Mouse (Mus musculus) right cerebral cortex, adult 18-20 months (tissue): ENCODE results near the gene Fermt1.

Experiments
- DNase-seq: peaks from one replicate; pipeline ENCODE4 v3.0.0; 2022; ENCODE audit warnings: mixed read lengths

The Fermt1 gene

GRCm38 (mm10) chr2:132945326-132946207 is at the start of gene Fermt1:
Gene Fermt1 (minus strand): TSS chr2:132945906.
- no peak for DNase-seq

GRCm38 (mm10) chr2:132992659-132993531 is 47.2 kb upstream of the Fermt1 start:
- no peak for DNase-seq

GRCm38 (mm10) chr2:132989778-132990564 is 44.3 kb upstream of the Fermt1 start:
- no peak for DNase-seq

GRCm38 (mm10) chr2:132973346-132973745 is 27.6 kb upstream of the Fermt1 start:
- DNase-seq, result no peak

- DNase-seq, result peak; percentile 8
These were observed 25.1 kb upstream of the Fermt1 start for GRCm38 (mm10) chr2:132970772-132971173.

DNA sequence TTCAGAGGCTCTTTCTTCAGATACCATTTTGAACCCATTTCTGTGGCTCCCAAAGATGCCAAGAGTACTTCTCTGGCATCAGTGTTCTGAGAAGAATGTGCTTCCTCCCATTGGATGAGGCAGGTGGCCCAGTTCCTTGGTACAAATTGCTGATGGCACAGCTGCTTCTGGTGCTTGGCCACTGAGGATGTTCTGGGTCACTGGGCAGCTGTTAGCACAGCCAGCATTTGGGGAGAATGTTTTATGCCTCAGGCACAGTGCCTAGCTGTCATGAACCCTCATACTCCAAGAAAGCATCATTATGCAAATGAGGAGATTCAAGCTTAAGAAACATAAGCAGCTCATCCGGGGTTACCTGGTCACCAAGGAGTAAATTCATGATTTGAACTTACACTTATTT is 12.1 kb upstream of the Fermt1 start:
- DNase-seq, result no peak

DNA sequence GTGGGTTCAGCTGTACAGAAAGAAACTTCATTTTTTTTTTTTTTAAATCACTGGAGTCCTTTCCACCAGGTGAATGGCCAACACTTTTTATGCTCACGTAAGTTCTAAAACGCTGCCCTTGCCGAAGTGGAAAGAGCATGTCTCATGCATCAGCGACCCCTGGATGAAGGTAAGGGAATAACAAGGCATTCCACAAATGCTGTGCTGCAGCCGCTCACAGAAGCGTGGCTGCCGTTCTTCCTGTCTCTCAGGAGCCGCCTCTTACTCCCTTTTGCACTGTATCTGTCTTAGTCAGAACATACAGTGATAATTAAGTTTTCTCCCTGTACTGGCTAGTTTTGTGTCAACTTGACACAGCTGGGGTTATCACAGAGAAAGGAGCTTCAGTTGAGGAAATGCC is 6.5 kb upstream of the Fermt1 start:
- peak; percentile 32 for DNase-seq

GRCm38 (mm10) chr2:132948174-132948573 is 2.5 kb upstream of the Fermt1 start:
- no peak for DNase-seq

- DNase-seq, result no peak
These were observed 1.3 kb upstream of the Fermt1 start for GRCm38 (mm10) chr2:132946976-132947375.

DNA sequence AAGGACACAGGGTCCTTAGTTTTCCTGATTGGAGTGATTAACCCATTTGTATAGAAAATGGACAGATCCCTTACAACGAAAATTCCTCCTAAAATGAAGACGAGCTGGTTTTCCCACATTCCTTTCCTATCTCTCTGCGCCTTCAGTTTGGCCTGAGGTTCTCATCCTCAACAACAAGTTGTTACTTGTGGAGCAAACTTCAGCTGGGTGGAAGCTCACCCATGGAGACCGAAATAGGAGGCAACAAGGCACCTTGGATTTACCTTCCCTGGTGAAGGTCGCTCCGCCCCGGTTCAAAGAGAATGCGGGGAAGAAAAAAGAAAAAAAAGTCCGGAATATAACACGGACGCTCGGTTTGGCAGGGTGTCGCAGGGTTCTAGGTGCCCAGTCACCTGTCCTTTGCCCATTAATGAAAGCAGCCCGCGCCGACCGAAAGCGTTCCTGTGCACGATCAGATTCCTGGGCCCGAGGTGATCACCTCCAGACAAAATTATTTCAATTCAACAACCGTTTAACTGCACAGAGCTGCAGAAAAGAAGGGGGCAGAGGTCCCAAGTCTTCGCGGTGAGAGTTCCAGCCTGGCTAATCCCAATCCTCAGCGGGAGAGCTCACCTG is 888 bp downstream of the Fermt1 start:
- DNase-seq, result no peak

GRCm38 (mm10) chr2:132943997-132944396 is 1.7 kb downstream of the Fermt1 start:
- DNase-seq, result no peak

GRCm38 (mm10) chr2:132943596-132943995 is 2.1 kb downstream of the Fermt1 start:
- no peak for DNase-seq

- no peak for DNase-seq
These were observed 6.7 kb downstream of the Fermt1 start for GRCm38 (mm10) chr2:132939056-132939455.

DNA sequence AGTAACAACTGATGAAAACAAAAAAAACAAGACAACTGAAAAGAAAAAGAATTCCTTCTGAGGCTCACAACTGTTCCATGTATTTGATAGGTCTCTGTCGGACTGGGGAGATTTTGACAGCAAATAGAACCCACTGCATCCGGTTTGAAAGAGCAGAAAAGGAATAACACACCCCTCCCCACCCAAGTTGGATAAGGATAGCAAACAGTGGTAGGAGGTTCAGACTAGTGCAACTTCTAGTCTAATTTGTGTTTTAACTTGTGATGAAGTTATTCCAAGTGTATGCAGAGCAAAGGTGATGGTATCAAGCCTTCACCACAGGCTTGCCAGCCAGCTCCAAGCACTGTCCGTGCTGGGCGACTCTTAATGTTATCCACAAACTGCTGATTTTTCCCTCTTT is 9.5 kb downstream of the Fermt1 start:
- DNase-seq, result no peak

DNA sequence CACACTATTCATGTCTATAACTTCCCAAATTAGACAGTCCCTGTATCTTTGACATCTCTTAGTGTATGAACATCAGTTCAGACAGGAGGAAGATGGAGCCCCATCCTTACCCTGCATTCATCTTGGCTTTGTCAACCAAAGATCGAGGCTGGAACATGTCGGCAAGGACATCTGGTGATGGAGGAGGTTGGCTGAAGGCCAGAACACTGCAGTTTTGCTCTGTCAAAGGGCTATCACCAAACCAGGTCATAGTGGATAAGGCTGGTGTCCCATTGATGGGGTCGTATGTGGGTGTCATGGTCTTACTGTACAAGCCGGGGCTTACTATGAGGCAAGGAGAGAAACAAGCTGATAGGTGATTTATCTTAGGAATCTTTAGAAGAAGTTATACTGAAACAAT is 11.0 kb downstream of the Fermt1 start:
- no peak for DNase-seq

GRCm38 (mm10) chr2:132934142-132934541 is 11.6 kb downstream of the Fermt1 start:
- DNase-seq, result no peak

GRCm38 (mm10) chr2:132928999-132929398 is 16.7 kb downstream of the Fermt1 start:
- no peak for DNase-seq

DNA sequence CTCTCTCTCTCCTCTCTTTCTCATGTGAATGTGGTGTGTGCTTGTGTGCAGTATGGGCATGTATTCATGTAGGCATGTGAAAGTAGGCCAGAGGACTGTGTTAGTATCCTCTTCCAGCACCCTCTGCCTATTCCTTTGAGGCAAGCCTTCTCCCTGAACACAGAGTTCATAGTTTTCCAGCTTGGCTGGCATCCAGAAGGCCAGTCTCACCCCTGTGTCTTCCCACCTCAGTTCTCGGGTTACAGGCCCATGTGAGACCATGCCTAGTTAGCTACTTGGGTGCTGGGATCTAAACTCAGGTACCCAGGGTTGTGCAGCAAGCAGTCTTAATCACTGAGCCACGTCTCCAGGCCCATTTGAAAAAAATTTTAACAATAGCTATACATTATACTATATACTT is 17.8 kb downstream of the Fermt1 start:
- DNase-seq, result no peak

- no peak for DNase-seq
These were observed 18.4 kb downstream of the Fermt1 start for GRCm38 (mm10) chr2:132927298-132927697.

- no peak for DNase-seq
These were observed 22.2 kb downstream of the Fermt1 start for GRCm38 (mm10) chr2:132923290-132924085.

- DNase-seq, result no peak
These were observed 23.4 kb downstream of the Fermt1 start for GRCm38 (mm10) chr2:132922076-132922873.
